Mouse (Mus musculus): Measurements from ENCODE around the gene Cpne9. TPM values are rescaled to one million over a fixed set of nuclear protein-coding genes. Genes with fewer than 3 reads are reported as not detected.

Cpne9 gene
- polyA plus RNA-seq, 1 experiment from 2014 or later = 0.29 TPM

DNA sequence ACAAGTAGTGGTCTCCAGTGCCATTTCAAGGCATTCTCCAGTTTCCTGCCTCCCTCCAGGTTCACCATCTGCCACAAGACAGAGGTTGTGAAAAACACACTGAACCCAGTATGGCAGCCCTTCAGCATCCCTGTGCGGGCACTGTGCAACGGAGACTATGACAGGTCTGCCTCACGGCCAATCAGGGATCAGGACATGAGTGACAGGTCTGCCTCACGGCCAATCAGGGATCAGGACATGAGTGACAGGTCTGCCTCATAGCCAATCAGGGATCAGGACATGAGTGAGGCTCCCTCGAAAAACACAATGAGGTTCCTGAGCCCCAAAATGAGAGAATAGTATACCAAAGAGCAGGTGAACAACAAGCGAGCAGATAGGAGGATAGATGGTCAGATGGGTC, 8.2 kb downstream of the Cpne9 start:
- Histone ChIP-seq H3K4me3 (replicated peaks) (no peak overlapping the region), H3K27me3 (peaks cover 8% of the 10 kb centered on the region; the same call in 1 of the 2 replicates), H3K27ac (no peak overlapping the region), H3K4me1 (replicated peaks) (no peaks in the 10 kb centered on the region), H3K4me2 (no peak overlapping the region), H3K36me3 (no peaks in the 10 kb centered on the region), H3K9me3 (no peaks in the 10 kb centered on the region), H3K9ac (replicated peaks) (no peak overlapping the region)
- ATAC-seq (ENCODE audit: insufficient number of reproducible peaks, insufficient read depth, low FRiP score, low TSS enrichment, low read depth) = no peak
- WGBS = 71% methylated on average over 6 of the region's 6 CpGs

DNA sequence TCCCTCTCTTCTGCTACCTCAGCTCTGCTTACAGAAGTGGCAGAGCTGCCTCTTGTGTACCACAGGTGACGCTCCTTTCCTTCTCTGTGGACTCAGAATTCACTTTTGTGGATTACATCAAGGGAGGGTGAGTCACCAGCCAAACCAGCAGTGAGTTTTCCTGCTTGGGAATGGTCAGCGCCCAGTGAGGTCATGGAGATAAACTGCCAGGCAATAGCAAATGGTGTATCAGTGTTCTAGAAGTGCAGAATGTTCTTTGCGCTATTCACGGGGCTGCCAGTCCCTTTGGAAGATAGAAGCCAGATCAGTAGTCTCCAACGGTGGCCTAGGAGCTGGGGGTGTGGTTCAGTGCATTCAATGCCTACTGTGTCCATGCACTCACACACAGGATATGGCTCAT, 10.8 kb downstream of the Cpne9 start:
- WGBS = 71% methylated on average over 5 of the region's 5 CpGs
- H3K4me3 ChIP-seq (replicated peaks) = no peak overlapping the region
- H3K27ac ChIP-seq = no peak overlapping the region
- H3K27me3 ChIP-seq = no peaks in the 10 kb centered on the region
- no peak overlapping the region for H3K4me2 ChIP-seq
- H3K9me3 ChIP-seq = no peaks in the 10 kb centered on the region
- ATAC-seq (ENCODE audit: insufficient number of reproducible peaks, insufficient read depth, low FRiP score, low TSS enrichment, low read depth) = no peak
- H3K9ac ChIP-seq (replicated peaks) = no peak overlapping the region
- H3K36me3 ChIP-seq = no peaks in the 10 kb centered on the region
- no peaks in the 10 kb centered on the region for H3K4me1 ChIP-seq (replicated peaks)

GRCm38 (mm10) chr6:113296046-113296445, 13.9 kb downstream of the Cpne9 start:
- H3K36me3 ChIP-seq = no peaks in the 10 kb centered on the region
- no peaks in the 10 kb centered on the region for H3K9me3 ChIP-seq
- no peak for ATAC-seq (ENCODE audit: insufficient number of reproducible peaks, insufficient read depth, low FRiP score, low TSS enrichment, low read depth)
- 85% methylated on average over 2 of the region's 2 CpGs for WGBS
- H3K4me3 ChIP-seq (replicated peaks) = no peak overlapping the region
- H3K4me2 ChIP-seq = no peak overlapping the region
- H3K27me3 ChIP-seq = no peaks in the 10 kb centered on the region
- no peak overlapping the region for H3K27ac ChIP-seq
- H3K9ac ChIP-seq (replicated peaks) = no peak overlapping the region
- no peaks in the 10 kb centered on the region for H3K4me1 ChIP-seq (replicated peaks)

- ATAC-seq (ENCODE audit: insufficient number of reproducible peaks, insufficient read depth, low FRiP score, low TSS enrichment, low read depth) = no peak
- 68% methylated on average over 4 of the region's 4 CpGs for WGBS
- no peak overlapping the region for H3K4me3 ChIP-seq (replicated peaks)
- no peaks in the 10 kb centered on the region for H3K36me3 ChIP-seq
- no peak overlapping the region for H3K4me2 ChIP-seq
- no peak overlapping the region for H3K9ac ChIP-seq (replicated peaks)
- H3K27me3 ChIP-seq = no peaks in the 10 kb centered on the region
- no peak overlapping the region for H3K27ac ChIP-seq
- no peaks in the 10 kb centered on the region for H3K9me3 ChIP-seq
- H3K4me1 ChIP-seq (replicated peaks) = no peaks in the 10 kb centered on the region
Measured at GRCm38 (mm10) chr6:113296639-113297038, 14.5 kb downstream of the Cpne9 start.

GRCm38 (mm10) chr6:113301350-113301749, 19.2 kb downstream of the Cpne9 start:
- no peaks in the 10 kb centered on the region for H3K9me3 ChIP-seq
- no peaks in the 10 kb centered on the region for H3K36me3 ChIP-seq
- no peak for ATAC-seq (ENCODE audit: insufficient number of reproducible peaks, insufficient read depth, low FRiP score, low TSS enrichment, low read depth)
- 82% methylated on average over 5 of the region's 5 CpGs for WGBS
- no peak overlapping the region for H3K4me3 ChIP-seq (replicated peaks)
- peaks cover 10% of the 10 kb centered on the region for H3K4me1 ChIP-seq (replicated peaks)
- no peak overlapping the region for H3K9ac ChIP-seq (replicated peaks)
- H3K4me2 ChIP-seq = no peak overlapping the region
- H3K27ac ChIP-seq = no peak overlapping the region
- H3K27me3 ChIP-seq = no peaks in the 10 kb centered on the region

- 29% methylated on average over 3 of the region's 3 CpGs for WGBS
Measured at GRCm38 (mm10) chr6:113302258-113302657, 20.2 kb downstream of the Cpne9 start.

DNA sequence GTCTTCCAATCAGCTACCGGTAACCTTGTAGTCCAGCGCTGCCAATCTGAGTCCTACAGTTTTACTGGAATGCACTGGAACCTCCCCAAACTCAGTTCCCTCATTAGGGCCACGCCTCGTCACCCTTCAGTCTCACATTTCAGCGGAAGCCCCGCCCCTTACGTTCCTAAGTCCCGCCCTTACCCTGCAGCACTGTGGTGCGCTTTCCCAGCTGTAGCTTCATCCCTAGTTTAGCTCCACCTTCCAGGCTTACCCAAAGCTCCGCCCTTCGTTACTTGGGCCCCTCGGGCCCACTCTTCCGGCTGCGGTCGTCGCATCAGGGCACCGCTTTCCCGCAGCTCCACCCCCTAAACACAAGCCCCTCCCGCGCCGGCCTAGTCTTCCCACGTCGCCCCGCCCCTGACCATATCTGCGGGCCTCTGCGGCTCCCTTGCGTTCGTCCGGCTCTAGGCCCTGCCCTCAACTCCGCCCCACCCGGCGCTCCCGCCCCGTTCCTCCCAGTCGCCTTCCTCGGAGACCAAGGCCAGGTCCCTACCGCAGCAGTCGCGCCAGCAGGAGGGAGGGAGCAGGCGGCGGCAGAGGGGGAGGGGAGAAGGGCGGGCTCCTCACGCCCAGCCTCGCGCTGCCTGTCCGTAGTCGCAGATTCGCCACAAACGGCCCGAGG, 24.3 kb downstream of the Cpne9 start:
- H3K9me3 ChIP-seq = no peaks in the 10 kb centered on the region
- peak; percentile 99 for ATAC-seq (ENCODE audit: insufficient number of reproducible peaks, insufficient read depth, low FRiP score, low TSS enrichment, low read depth)
- H3K4me3 ChIP-seq (replicated peaks) = peak overlapping the region; percentile 98
- H3K4me2 ChIP-seq = peak overlapping the region; percentile 94
- peaks cover 21% of the 10 kb centered on the region for H3K4me1 ChIP-seq (replicated peaks)
- peaks cover 21% of the 10 kb centered on the region for H3K36me3 ChIP-seq
- H3K27me3 ChIP-seq = no peaks in the 10 kb centered on the region
- H3K9ac ChIP-seq (replicated peaks) = peak overlapping the region; percentile 95
- WGBS = under 1% methylated on average over 50 of the region's 50 CpGs
- peak overlapping the region; percentile 98 for H3K27ac ChIP-seq

More at GRCm38 (mm10) chr6:113302258-113302657, 20.2 kb downstream of the Cpne9 start:
- H3K9ac ChIP-seq (replicated peaks) = no peak overlapping the region
- H3K4me3 ChIP-seq (replicated peaks) = no peak overlapping the region
- no peak overlapping the region for H3K4me2 ChIP-seq
- no peak for ATAC-seq (ENCODE audit: insufficient number of reproducible peaks, insufficient read depth, low FRiP score, low TSS enrichment, low read depth)
- no peaks in the 10 kb centered on the region for H3K36me3 ChIP-seq
- no peaks in the 10 kb centered on the region for H3K27me3 ChIP-seq
- no peaks in the 10 kb centered on the region for H3K9me3 ChIP-seq
- no peak overlapping the region for H3K27ac ChIP-seq
- peaks cover 10% of the 10 kb centered on the region for H3K4me1 ChIP-seq (replicated peaks)

DNA sequence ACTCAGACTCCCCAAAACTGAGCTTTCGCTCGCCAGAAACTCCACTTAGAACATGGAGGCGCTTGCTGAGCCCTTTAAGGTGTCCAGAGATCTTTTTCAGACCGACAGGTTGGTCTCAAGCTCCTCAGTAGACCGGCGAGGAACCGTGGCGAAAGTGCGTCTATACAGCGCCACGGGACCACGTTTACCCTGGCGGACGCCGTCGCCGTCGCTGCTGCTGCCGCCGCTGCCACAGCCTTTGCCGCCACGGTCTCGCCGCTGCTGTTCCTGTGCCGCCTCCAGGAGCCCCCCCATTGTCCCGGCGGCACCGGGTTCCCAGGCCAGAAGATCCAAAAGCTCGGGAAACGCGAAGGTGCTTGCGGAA, 24.9 kb downstream of the Cpne9 start, which contains the start of gene Brpf1:
Gene Brpf1 (plus strand): TSS at position 152 of the 364 bp plus-strand sequence.
- H3K27me3 ChIP-seq = no peaks in the 10 kb centered on the region
- peaks cover 24% of the 10 kb centered on the region for H3K36me3 ChIP-seq
- WGBS = under 1% methylated on average over 32 of the region's 32 CpGs
- peak within 1 kb of the TSS; percentile 95 for H3K9ac ChIP-seq (replicated peaks)
- H3K27ac ChIP-seq = peak within 1 kb of the TSS; percentile 98
- H3K4me2 ChIP-seq = peak within 1 kb of the TSS; percentile 94
- peak within 1 kb of the TSS; percentile 98 for H3K4me3 ChIP-seq (replicated peaks)
- no peaks in the 10 kb centered on the region for H3K9me3 ChIP-seq
- H3K4me1 ChIP-seq (replicated peaks) = peaks cover 21% of the 10 kb centered on the region
- ATAC-seq (ENCODE audit: insufficient number of reproducible peaks, insufficient read depth, low FRiP score, low TSS enrichment, low read depth) = peak; percentile 48

DNA sequence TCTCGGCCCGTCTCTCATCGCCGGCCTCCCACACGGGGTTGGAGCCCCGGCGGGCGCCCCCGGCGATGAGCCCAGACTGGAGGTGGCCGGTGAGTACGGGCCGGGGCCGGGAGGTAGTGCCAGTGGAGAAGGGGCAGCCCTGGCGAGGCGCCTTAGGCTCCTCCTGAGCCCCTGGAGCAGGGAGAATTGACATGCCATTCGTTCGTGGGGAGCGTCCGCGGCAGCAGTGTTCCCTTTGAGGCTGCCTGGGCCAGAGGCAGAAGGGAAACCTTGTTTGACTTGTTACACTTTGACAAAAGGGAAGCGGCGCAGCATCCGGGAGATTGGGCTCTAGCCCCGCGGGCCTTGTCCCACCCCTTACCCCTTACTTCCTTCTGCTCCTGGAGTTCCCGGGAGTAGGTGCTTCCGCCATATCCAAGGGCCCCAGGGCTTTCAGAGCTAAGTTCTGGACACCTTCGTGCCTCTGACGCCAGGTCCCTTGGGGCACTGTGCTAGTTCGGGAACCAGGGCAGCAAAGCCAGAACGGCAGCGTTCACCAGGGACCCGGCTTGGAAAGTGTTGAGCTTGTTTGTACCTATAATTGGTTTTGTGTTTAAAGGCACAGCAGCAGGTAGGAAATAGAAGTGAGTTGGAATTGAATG, 25.5 kb downstream of the Cpne9 start:
- ATAC-seq (ENCODE audit: insufficient number of reproducible peaks, insufficient read depth, low FRiP score, low TSS enrichment, low read depth) = no peak
- Histone ChIP-seq H3K4me1 (replicated peaks) (peaks cover 18% of the 10 kb centered on the region), H3K36me3 (peaks cover 30% of the 10 kb centered on the region), H3K9me3 (no peaks in the 10 kb centered on the region), H3K9ac (replicated peaks) (peak overlapping the region; percentile 95), H3K27ac (peak overlapping the region; percentile 98), H3K4me3 (replicated peaks) (peak overlapping the region; percentile 98), H3K27me3 (no peaks in the 10 kb centered on the region), H3K4me2 (peak overlapping the region; percentile 94)
- under 1% methylated on average over 33 of the region's 34 CpGs for WGBS

DNA sequence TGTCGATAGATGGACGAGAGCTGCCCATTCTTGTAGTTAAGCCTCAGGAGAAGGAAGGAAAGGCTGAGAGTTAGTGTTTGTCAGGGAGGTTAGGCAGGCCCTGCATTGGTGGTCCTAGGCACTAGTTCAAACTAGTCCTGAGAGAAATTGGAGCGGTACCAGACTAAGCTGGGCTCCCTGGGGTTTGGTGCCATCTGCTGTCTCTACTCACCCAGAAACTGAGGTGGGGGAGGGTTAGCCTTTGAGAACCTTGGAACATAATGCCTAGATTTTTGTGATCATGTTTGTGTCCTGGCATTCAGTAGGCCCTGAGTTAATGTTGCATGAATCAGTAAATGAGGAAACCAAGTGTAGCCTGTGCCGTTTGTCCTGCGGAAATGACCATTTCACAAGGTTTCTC, 26.0 kb downstream of the Cpne9 start:
- 39% methylated on average over 5 of the region's 5 CpGs for WGBS
- ATAC-seq (ENCODE audit: insufficient number of reproducible peaks, insufficient read depth, low FRiP score, low TSS enrichment, low read depth) = no peak
- H3K27ac ChIP-seq = no peak overlapping the region
- H3K9me3 ChIP-seq = no peaks in the 10 kb centered on the region
- peak overlapping the region; percentile 95 for H3K9ac ChIP-seq (replicated peaks)
- peaks cover 36% of the 10 kb centered on the region for H3K36me3 ChIP-seq
- peak overlapping the region; percentile 94 for H3K4me2 ChIP-seq
- peak overlapping the region; percentile 98 for H3K4me3 ChIP-seq (replicated peaks)
- H3K27me3 ChIP-seq = no peaks in the 10 kb centered on the region
- H3K4me1 ChIP-seq (replicated peaks) = peaks cover 17% of the 10 kb centered on the region

DNA sequence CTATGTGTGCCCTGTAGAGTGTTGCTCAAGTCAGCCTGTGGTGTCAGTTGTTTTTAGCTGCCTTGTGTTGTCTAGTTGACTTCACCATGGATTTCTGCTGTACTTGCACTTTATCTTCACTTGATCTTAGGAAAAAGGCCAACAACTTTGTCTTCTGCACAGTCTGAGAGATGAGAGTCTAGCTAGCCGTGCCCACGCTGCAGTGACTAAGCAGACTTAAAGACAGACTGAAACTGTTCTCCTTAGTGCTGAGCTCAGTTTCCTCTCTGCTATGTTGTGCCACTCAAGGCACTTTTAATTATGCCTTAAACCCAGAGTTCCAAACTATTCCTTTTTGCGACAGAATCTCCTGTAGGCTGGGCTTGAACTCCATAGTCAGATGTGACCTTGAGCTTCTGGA, 33.9 kb downstream of the Cpne9 start:
- no peak overlapping the region for H3K27ac ChIP-seq
- H3K27me3 ChIP-seq = no peaks in the 10 kb centered on the region
- peaks cover 97% of the 10 kb centered on the region for H3K36me3 ChIP-seq
- 93% methylated on average over 3 of the region's 3 CpGs for WGBS
- no peak overlapping the region for H3K4me2 ChIP-seq
- no peak overlapping the region for H3K9ac ChIP-seq (replicated peaks)
- H3K9me3 ChIP-seq = no peaks in the 10 kb centered on the region
- no peak overlapping the region for H3K4me3 ChIP-seq (replicated peaks)
- ATAC-seq (ENCODE audit: insufficient number of reproducible peaks, insufficient read depth, low FRiP score, low TSS enrichment, low read depth) = no peak
- no peaks in the 10 kb centered on the region for H3K4me1 ChIP-seq (replicated peaks)
